In genomic region chr3:153144217-153144616, GRCm38 (mm10) we compare ENCODE assay signal across 21 mouse cellular contexts.
DNase-seq lines count a peak whose midpoint lies in the region; ATAC-seq and TF ChIP-seq lines count a peak whose summit lies in the region.
"Had no signal": no experiment of that assay in that cellular context is flagged by ENCODE, and none has a peak within 500 bp of the region (broad histone marks: within the 10 kb centered on the region; RNA-seq: fewer than 3 reads in every experiment).

No protein-coding gene starts in this region.

- H3K27me3 ChIP-seq in hindbrain, embryonic 14.5 days (ENCODE audit: control insufficient read depth, insufficient read depth, low read length), result no peaks in the 10 kb centered on the region
- H3K27me3 ChIP-seq in hindbrain, embryonic 11.5 days (ENCODE audit: control insufficient read depth, insufficient read depth, low read length), result no peaks in the 10 kb centered on the region
- H3K27me3 ChIP-seq in Patski, result no peaks in the 10 kb centered on the region
- H3K27me3 ChIP-seq: embryonic facial prominence, embryonic 15.5 days; heart, embryonic 12.5 days; limb, embryonic 12.5 days had no signal

- 54% methylated on average over 10 of the region's 10 CpGs for WGBS in hindbrain, embryonic 14.5 days
- 76% methylated on average over 10 of the region's 10 CpGs for WGBS in hindbrain, embryonic 11.5 days

- H3K9me3 ChIP-seq in hindbrain, embryonic 14.5 days (ENCODE audit: control insufficient read depth, low read length), result no peaks in the 10 kb centered on the region
- H3K9me3 ChIP-seq in hindbrain, embryonic 11.5 days (ENCODE audit: control insufficient read depth, low read length), result no peaks in the 10 kb centered on the region
- H3K9me3 ChIP-seq: embryonic facial prominence, embryonic 15.5 days; forebrain, embryonic 10.5 days; heart, embryonic 12.5 days; limb, embryonic 12.5 days had no signal

- no peak overlapping the region for H3K4me2 ChIP-seq in hindbrain, embryonic 14.5 days (replicated peaks)
- H3K4me2 ChIP-seq in hindbrain, embryonic 11.5 days (replicated peaks; ENCODE audit: low read depth, low read length), result no peak overlapping the region
- H3K4me2 ChIP-seq: embryonic facial prominence, embryonic 15.5 days; heart, embryonic 12.5 days; limb, embryonic 12.5 days had no signal

- CTCF ChIA-PET in Patski (lab: Charles Lee), result interaction anchor here (1.5 kb wide), 1 partner anchor 14 kb away, joined by 5 read pairs; no protein-coding TSS in a partner anchor

- peaks cover 8% of the 10 kb centered on the region for H3K4me1 ChIP-seq in hindbrain, embryonic 14.5 days (replicated peaks; ENCODE audit: control insufficient read depth, insufficient read depth, low read length)
- H3K4me1 ChIP-seq in hindbrain, embryonic 11.5 days (replicated peaks; ENCODE audit: control insufficient read depth, insufficient read depth, low read length), result no peaks in the 10 kb centered on the region
- H3K4me1 ChIP-seq: embryonic facial prominence, embryonic 15.5 days; limb, embryonic 12.5 days had no signal

- H3K4me3 ChIP-seq in hindbrain, embryonic 14.5 days (replicated peaks; ENCODE audit: low read length), result no peak overlapping the region
- no peak overlapping the region for H3K4me3 ChIP-seq in hindbrain, embryonic 11.5 days (ENCODE audit: low read depth, low read length)
- H3K4me3 ChIP-seq in layer of hippocampus, adult 2 months, result no peak overlapping the region
- H3K4me3 ChIP-seq: embryonic facial prominence, embryonic 15.5 days; forebrain, embryonic 10.5 days; heart, embryonic 12.5 days; limb, embryonic 12.5 days had no signal

- in situ Hi-C loops in Patski (cut with MboI; ENCODE audit: low pct_unique_long_range_greater_than_20kb), result no loop called here

- no peaks in the 10 kb centered on the region for H3K36me3 ChIP-seq in hindbrain, embryonic 14.5 days (replicated peaks; ENCODE audit: control insufficient read depth, insufficient read depth)
- H3K36me3 ChIP-seq in hindbrain, embryonic 11.5 days (ENCODE audit: control insufficient read depth, insufficient read depth, low read length), result no peaks in the 10 kb centered on the region
- H3K36me3 ChIP-seq: embryonic facial prominence, embryonic 15.5 days; forebrain, embryonic 10.5 days; heart, embryonic 12.5 days; limb, embryonic 12.5 days had no signal

- TF ChIP-seq CTCF in Patski (IDR thresholded peaks at IDR 0.05), result no peak
- TF ChIP-seq CTCF in layer of hippocampus, adult 2 months (conservative IDR thresholded peaks at IDR 0.05), result no peak

- ATAC-seq in hindbrain, embryonic 14.5 days (ENCODE audit: low FRiP score), result peak; percentile 17; the same call in 1 of the 2 replicates
- no peak for ATAC-seq in hindbrain, embryonic 11.5 days (ENCODE audit: low FRiP score)
- ATAC-seq in Patski, result peak; percentile 79
- ATAC-seq: intestine, postnatal 0 days; lung, postnatal 0 days had no signal

- H3K9ac ChIP-seq in hindbrain, embryonic 14.5 days, result no peak overlapping the region
- H3K9ac ChIP-seq in hindbrain, embryonic 11.5 days (ENCODE audit: low read depth, low read length), result no peak overlapping the region
- H3K9ac ChIP-seq: embryonic facial prominence, embryonic 15.5 days; heart, embryonic 12.5 days; limb, embryonic 12.5 days; liver, embryonic 14.5 days had no signal

- POLR2A ChIA-PET in Patski (lab: Charles Lee), result interaction anchor here (0.6 kb wide), 1 partner anchor 137 kb away, joined by 4 read pairs; no protein-coding TSS in a partner anchor

- peak; percentile 53 for DNase-seq in hindbrain, embryonic 14.5 days (ENCODE audit: low spot score)
- no peak for DNase-seq in hindbrain, embryonic 11.5 days (ENCODE audit: low spot score)
- DNase-seq in Muller cell, postnatal 12 days (ENCODE audit: inconsistent ontology term), result peak; percentile 87
- peak; percentile 88 for DNase-seq in Patski (ENCODE audit: low read depth, low spot score)
- peak; percentile 64 to 71 for DNase-seq in layer of hippocampus, adult 2 months (ENCODE audit: low spot score in 2 of 2)
- DNase-seq in heart, postnatal 14 days, result no peak
- DNase-seq in thymus, postnatal 14 days, result no peak
- DNase-seq in adrenal gland, postnatal 36 days, result no peak
- DNase-seq: adrenal gland, adult 2 months; cerebellum, adult 2 months; gastrocnemius, postnatal 36 days; heart, postnatal 36 days; thymus, adult 18-20 months had no signal

- no peak overlapping the region for H3K27ac ChIP-seq in hindbrain, embryonic 14.5 days
- H3K27ac ChIP-seq in hindbrain, embryonic 11.5 days (ENCODE audit: low read depth, low read length), result no peak overlapping the region
- no peak overlapping the region for H3K27ac ChIP-seq in layer of hippocampus, adult 2 months
- H3K27ac ChIP-seq: embryonic facial prominence, embryonic 15.5 days; forebrain, embryonic 10.5 days; kidney, postnatal 0 days; limb, embryonic 12.5 days; liver, embryonic 14.5 days had no signal

- intact Hi-C loops in heart, postnatal 14 days (cut with DNase I), result no loop called here

Comparison
In these comparisons a context has a peak if more than half of its experiments do, and no peak if none do; other contexts are left out.
1. DNase-seq: peak in hindbrain, embryonic 14.5 days (single experiment), Muller cell, postnatal 12 days (single experiment), Patski (single experiment) and layer of hippocampus, adult 2 months (2 of 2); none in hindbrain, embryonic 11.5 days (single experiment), heart, postnatal 14 days (0 of 2), thymus, postnatal 14 days (single experiment) and adrenal gland, postnatal 36 days (0 of 2).